Mouse (Mus musculus): ENCODE measurements around the gene Ift80.
A peak's percentile ranks its signal among the peaks of the same experiment; 100 is the strongest.
"Not testable (repeated sequence)": the region's sequence is repeated elsewhere in the genome, so short reads cannot be mapped to it uniquely, and the experiment has no call there.

Gene Ift80

DNA sequence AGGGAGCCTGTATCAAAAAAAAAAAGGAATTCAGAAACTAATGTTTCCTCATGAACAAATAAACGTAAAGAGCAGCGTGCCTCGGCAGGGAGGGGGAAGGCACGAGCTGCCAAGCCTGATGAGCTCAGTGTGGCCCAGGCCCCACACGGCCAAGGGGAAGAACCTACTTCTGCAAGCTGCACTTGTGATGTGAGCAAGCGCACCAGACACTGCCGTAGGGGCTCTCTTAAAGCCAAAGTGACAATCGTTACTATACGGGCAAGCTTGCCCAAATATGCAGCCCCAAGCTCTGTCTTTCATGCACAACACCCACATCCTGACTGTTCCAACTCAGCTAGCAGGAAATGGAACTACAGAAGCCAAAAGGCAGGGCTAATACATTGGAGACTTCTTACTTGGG is 23.5 kb downstream of the Ift80 start:
- peak; percentile 43 to 46 for DNase-seq

DNA sequence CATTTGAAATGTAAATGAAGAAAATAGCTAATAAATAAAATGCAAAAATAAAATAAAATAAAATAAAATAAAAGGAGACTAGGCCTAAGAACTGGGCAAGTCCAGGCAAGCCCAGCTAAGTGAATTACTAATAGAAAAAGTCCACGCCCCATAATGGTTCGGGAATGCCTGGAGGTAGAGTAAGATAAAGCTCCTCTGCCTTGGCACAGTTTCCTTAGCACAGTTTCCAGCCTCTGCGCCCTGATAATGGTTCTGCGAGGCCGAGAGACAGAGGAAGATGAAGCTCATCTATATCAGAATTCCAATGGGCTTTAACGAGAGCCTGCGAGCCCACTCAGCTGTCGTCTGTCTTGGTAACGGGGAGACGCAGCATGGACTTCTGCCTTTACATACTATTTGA is 25.2 kb downstream of the Ift80 start:
- no peak for DNase-seq

DNA sequence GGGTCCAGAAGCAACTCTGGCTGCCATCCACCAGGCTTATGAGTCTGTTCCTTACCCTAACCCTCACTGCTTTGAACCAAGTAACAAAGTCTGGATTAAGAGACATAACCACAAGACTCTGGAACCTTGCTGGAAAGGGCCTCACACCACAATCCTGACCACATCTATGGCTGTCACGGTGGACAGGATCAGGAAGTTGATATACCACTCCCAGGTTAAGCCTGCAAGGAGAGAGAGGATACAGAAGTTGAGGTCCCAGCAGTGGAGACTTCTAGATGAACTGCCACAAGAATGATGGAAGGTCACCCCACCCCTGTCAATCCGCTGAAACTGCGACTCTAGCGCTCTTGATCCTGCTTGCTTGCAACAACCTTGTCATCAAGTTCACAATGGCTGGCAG is 26.7 kb downstream of the Ift80 start:
- DNase-seq: no peak

DNA sequence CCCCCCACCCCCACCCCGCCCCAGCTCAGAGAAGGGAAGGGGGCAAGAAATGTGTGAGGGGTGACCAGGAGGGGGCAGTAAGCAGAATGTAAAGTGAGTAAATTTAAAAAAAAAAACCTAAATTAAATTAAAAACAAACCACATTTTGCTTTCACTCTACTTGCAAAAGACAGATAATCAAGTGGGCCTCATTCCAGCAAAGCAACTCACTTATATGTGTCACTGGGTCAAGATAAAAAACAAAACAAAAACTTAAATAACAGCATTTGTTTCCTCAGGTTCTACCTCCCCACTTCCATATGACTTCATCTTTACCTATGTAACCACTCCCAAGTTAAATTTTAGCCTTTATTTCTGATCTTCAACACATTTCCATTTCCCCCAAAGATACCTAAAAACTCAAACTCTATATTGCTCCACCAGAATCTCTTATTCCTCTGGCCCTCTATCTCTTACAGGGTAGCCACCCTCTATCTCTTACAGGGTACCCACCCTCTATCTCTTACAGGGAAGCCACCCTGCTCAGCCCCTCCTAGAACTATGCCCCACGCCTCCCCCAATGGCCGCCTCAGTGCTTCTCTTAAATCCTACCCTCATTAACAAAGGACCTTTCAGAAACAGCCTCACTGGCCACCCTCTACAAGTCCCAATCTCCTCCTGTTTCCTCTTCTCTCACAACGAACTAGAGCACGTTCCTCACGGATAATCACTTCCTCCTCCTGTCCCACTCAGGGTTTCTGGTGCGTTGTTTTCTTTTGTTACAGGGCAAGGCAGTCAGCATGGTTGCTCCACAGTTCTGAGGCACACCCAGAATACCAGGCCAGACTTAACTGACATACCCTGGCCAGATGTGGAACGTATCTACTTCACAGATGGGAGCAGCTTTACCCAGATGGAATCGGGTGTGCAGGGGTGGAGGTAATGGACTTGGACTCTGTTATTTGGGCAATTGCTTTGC is 28.6 kb downstream of the Ift80 start:
- DNase-seq: no peak

DNA sequence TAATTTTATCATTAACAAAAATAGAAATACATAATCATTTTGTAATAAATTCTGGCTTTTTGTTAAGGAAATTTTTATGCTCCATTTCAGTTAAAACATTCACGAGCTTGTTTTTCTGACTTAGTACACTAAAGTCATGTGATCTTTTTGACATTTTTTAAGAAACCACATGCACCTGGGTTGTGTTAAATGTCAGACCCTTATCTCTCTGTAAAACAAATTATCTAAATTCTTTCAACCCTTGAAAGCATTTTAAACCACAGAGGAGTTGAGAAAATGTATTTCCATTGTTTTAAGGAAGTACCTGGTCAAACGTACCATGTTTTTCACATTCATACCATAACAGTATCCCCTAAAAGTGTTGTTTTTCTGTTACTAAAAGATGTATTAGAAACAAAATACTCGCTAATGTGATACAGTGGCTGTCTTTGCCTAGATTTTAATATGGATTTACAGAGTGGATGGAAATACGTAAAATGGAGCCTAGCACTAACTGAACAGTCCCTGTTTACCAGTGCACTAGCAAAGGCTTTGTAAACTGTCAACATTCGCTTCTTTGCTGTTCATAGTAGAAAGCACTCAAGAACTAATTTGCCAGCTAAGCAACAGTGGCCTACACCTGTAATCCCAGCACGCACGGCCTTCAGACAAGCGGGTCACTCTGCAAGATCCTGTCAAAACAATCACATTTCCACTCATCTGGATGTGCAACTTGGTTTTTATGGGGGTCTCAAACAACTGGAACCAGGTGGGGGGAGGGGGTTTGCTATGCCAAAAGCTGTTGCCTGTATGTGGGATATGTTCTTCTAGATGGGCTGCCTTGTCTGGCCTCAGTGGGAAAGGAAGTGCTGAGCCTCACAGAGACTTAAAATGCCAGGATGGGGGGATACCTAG is 29.5 kb downstream of the Ift80 start:
- DNase-seq: no peak

DNA sequence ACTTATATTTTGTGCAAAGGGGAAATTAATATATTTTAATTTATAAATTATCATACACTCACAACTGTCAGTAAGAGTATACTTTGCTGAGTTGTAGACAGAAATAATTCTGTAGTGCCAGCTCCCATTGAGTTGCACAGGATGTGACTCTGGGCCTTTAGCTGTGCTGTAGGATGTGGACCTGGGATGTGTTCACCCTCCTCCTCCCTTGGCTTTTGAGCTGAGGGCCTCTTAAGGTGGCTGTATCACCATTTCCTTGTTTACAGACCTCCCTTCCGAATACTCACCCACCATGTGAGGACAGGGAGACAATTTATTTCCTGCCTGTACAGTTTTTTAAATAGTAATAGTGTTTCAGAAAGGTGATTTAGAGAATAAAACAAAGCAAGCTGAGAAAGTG is 30.8 kb downstream of the Ift80 start:
- no peak for DNase-seq

DNA sequence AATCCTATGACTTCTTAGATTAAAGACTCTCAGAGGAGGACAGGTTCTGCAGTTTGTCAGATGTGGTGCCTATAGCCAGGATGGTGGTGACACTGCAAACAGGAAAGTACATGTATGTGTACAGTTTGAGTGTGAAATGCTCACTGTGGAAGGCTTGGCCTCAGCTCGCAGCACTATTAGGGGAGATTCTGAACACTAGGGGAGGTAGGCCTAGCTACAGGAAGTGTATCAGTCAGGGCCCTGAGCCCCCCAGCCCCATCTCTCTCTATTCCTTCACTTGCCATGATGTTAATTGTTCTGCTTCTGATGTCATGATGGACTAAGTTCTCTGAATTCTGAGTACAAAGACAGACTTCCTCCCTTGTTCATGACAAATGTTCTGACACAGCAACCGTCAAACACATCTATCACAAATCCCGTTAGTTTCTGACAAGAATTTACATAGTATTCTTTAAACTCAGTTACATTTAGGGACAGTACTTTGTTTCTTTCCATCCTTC is 35.2 kb downstream of the Ift80 start:
- no peak for DNase-seq

DNA sequence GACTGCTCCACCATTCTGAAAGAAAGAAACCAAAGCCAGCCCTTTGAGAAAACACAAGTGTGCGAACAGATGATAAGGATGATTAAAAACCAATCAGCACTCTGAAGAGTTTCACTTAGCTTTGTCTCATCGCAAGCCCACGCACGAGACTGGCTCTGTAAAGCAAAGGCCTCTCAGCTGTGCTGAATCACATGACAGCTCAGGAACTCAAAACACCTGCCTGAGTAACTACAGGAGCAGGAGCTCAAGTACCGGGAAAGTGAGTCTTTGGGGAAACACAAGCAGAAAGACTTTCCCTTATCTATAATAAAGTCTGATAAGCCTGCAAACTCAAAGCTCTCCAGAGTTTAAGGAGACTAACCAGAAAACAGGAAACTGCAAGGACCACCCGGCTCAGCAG is 37.0 kb downstream of the Ift80 start:
- DNase-seq: no peak

DNA sequence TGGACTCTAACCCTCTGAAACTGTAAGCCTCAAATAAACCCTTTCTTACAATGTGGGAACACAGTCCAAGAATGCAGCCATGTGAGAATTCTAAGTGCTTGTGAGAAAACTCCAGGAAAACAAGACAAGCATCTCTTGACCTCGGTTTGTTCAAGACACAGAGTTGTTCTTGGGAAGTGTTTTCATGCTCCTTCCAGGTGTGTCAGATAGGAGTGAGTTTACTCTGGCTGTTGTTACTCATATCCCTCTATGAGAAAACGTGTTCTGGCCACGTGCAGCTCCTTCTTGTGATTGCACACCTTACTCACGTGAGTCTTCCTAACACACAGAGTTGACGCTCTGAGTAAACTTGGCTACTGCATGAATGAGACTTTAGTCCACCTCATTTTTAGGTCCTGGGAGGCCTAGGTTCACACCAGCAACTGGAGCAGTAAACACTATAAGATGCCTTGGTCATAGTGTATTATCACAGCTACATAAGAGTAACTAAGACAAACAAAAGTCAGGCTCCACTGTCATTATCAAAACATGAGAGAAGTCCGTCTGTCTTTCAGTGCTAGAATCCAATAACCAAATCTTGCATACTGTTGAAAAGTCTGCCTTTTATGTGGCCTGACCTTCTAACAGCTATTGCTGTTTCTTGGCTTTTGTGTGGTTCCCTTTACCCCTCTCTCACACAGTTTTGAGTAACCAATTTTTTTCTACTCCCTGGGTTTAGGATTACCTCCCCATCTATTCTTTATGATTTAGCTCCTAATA is 37.7 kb downstream of the Ift80 start:
- no peak for DNase-seq

DNA sequence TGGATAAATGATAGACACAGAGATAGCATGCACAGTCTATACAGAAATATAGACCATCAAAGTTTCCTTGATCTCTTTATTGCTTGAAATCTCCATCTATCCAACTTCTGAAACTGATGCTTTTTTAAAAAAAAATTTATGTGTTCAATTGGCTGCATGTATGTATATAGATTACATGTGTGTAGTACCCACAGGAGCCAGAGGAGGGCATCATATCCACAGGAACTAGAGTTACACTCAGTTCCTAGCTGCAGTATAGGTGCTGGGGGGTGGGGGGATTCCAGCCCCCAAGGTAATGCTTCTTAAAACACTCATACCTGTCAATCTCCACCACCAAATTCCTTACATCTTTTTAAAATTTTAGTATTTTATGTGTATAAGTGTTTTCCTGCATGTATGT is 39.7 kb downstream of the Ift80 start:
- peak in 1 of 2 experiments; percentile 38 for DNase-seq

DNA sequence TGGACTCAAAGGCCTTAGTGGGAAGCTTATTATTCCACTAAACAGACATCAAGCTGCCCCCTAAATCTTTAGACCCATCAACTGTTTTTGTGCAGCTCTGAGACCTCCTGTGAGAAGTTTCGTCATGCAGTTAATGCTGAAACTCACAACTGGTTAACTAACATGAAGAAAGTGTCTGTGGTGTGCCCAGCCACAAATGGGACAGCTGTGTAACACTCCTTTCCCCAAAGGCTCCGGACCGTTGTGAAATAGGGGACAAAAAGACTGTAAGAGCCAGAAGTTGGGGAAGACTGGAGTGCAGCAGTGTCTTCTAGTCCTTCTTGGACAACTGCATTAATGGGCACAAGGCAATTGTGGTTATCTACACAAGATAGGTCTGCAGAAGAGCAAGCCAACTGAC is 47.0 kb downstream of the Ift80 start:
- no peak for DNase-seq

DNA sequence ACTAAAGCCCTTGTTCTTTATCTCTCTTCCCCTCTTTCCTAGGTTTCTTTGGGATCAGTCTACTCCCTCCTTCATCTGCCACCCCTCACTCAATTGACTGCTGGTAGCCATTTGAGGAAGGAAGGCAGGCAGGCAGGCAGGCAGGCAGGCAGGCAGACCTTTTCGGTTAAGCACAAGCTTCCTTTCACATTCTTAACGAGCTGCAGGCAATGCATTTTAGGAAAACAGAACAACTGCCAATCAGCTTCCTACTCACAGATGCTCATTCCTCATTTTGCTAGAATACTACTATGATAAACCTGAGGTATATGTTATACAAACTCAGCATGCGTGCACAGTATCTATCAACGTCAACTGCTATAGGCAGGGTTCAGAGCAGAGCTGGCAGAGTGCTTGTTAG is 47.9 kb downstream of the Ift80 start:
- DNase-seq: no peak

DNA sequence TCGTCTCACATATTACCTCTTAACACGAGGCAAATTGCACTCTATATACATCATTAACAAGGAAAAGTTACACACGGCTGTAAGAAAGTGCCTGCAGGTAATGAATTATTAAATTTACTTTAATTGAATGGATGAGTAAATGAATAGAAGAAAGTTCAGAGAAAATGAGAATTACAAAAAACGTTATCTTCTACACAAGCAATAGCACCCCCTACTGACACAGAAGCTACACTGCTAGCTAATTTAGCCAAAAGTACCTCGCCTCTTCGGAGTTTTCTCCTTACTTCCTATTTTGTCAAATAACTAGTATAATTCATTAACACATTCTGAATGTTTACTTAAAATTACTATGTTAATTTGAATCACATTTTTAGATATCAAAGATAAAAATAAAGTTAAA is 49.9 kb downstream of the Ift80 start:
- no peak for DNase-seq

DNA sequence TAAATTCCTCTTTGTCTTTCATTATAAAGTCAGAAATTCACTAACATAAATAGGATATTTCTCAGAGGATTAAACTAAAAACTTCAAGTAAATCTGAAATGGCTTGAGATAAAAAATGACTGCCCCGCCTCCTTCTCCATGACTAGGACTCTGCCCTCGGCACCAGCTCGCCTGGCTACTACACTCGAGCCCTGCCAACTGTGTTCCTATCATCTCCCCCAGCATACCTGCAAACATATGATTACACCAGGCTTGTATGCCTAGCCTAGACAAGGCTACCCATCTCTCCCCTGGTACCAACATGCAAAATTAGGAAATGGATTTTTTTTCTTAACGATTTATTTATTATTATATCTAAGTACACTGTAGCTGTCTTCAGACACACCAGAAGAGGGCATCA is 51.7 kb downstream of the Ift80 start:
- no peak for DNase-seq

DNA sequence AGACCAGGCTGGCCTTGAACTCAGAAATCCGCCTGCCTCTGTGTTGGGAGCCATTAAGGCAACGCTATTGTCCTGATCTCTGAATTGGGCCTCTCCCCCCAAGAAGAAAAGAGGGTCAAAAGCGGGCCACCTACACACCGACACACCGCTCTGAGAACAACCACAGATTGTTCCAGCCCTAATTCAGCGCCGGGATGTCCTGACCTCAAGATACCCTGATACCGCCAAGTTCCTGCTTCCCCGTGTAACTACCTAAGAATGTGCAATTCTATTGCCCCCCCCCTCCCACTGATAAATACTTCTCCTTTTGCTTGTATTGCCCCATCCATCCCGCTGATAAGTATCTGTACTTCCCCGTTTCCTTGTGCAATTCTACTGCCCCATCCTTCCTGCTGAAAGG is 52.4 kb downstream of the Ift80 start:
- not testable (repeated sequence) for DNase-seq

DNA sequence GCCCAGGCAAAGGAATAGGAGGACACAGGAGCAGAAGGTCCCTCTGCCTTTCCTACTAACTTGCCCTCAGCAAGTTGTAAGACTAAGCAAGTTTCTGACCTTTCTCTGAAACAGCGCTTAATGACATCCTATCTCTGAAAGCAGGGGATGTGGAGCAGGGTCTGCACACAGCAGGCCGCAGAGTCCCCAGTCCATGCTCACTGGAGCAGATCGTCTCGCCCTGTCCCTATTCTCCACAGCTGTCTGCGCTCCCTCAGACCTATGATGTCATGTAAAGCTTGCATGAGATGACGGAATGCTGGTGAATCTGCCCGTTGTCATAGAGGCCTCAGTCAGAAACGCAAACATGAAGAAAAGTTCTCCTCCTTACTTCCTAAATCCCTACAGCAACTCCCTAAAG is 55.0 kb downstream of the Ift80 start:
- DNase-seq: no peak

DNA sequence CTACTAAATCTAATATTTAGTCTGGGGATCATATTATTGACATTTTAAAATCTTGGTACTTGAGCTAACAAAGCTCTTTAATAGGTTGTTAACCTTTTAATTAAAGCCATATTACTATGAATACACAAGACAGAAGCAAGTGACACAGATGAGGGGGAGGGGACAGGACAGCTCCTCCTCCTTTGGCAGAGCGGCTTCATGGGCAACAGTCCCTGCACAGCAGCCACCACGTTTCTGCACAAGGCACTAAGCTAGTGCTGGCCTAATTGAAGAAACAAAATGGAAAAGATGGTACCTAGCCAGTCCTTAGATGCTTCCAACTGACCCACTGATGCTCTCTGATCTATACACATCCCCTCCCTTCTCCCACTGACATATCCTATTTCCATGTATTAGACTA is 55.5 kb downstream of the Ift80 start:
- no peak for DNase-seq

DNA sequence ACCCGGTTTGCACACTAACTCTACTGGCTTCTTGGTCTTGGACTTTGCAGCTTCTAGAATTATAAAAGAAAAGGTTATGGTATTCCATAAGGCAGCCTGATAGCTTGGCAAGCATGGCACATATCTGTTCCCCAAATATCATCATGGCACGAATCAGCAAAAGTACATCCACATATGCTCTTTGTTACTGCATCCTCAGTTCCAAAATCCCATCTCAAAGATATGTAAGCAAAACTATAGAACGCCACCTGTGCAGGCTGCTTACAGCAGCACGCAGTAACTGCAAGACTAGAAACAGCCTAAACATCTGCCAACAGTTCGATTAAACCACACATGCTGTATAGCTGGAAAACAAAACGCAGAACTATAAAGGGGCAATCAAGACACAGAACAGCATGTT is 62.5 kb downstream of the Ift80 start:
- no peak for DNase-seq

DNA sequence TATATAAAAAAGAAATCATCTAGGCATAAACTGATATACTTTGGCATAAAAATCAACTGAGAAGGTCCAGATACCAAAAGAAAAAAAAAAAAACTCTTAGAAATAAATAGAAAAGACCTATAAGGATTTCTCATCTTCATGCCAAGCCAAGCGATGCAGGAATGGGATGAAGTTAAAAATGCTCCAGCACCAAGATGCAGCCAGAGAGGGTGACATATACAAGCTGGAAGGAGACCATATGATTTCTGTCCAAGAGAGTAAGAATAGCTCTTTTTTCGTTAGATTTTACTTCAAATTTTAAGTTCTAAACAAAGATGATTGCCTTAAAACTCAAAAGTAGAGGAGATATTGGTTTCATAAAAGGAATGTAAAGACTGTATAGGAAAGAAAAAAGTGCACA is 64.1 kb downstream of the Ift80 start:
- no peak for DNase-seq

DNA sequence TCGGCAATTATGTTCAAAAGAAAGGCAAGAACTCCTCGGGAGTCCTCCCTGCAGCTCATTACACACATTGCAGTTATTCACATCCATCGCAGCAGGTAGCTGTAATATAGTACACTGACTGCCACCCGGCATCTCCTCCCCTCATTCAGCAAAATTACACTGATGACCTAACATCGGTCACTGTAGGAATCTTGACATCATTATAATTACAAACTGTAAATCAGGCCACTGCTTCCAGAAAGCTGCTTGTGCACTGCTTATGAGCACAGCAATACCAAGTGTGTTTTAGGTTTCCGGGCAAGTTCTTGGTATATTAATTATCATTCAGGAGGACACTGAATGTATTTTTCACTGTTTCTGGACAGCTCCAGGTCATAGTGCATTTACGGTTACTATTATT is 65.1 kb downstream of the Ift80 start:
- DNase-seq: no peak

DNA sequence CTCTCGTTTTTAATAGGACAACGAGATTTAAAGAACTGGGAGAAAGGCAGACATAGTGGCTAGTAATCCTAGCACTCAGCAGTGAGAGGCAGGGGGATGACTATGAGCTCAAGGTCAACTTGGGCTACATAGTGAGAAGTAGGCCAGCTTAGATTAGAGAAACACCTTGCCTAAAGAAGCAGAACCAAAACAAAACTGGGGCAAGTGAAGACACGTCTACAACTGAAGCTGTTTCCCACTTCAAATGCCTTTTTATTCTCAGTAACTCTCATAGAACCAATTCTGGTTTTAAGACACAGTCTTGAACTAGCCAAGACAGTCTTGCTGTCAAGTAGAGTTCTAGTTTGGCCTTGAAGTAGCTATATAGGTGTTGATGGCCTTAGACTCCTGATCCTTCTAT is 67.7 kb downstream of the Ift80 start:
- DNase-seq: no peak

DNA sequence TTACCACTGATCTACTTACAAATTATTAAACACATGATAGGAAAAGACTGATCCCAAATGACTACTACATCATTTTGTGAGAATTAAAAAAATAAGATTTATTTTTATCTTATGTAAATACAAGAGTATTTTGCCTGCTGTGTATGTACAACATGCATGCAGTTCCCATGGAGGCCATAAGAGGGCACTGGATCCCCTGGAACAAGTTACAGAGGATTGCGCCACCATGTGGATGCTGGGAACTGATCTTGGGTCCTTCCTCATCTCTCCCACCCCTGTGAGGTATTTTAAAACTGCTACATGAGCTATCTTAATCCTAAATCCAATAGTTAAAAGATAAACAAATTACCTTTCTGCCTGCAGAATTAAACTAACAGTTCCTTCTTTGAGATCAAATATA is 68.9 kb downstream of the Ift80 start:
- DNase-seq: peak in 1 of 2 experiments; percentile 13

DNA sequence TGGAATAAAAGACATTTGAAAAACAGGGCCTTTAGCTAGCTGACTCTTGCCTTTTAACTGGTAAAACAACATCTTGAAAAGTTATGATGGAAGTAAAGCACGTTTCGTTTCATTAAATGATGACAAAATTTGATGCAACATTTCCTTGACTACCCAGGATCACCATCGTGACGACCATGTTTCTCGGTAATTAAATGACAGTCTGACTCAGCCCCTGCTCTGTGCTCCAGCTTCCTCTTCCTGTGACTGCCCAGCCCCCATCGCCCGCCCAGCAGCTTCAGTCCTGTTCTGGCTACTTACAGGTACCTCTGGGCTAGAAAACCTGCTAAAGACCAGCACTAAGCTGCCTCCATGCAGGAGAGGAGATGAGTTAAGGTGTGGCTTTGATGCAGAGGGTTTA is 70.1 kb downstream of the Ift80 start:
- no peak for DNase-seq

All from spleen, adult 18-20 months (tissue).